ENCODE assay signal across 8 mouse cellular contexts in the genomic region with DNA sequence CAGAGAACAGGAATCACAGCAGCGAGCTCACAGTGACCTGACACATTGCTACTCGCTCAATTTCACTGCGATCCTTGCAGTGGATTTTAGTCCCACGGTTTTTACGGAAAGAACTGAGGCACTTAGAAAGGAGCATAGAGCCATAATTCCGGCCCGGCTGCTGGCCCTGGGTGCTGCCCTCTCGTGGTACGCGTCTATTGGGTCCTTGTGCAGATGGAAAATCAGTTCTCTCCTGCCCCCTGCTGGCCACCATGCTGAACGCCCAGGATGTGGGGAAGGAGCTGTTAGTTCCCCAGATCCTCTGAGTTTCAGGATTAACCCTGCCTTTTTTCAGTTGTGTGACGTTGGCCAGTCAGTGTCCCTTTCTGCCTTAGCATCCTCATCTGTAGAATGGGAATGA. TPM values are rescaled to one million over a fixed set of nuclear protein-coding genes. Genes with fewer than 3 reads are reported as not detected.
A peak's percentile ranks its signal among the peaks of the same experiment; 100 is the strongest.
DNase-seq lines count a peak whose midpoint lies in the region; ATAC-seq and TF ChIP-seq lines count a peak whose summit lies in the region.

No protein-coding gene starts in this region.

- H3K36me3 ChIP-seq in lung, postnatal 0 days (ENCODE audit: insufficient read depth, low read length), result no peaks in the 10 kb centered on the region

- 1% methylated on average over 12 of the region's 12 CpGs for WGBS in lung, postnatal 0 days

- peak overlapping the region; percentile 63 for H3K4me2 ChIP-seq in lung, postnatal 0 days (replicated peaks; ENCODE audit: low read depth, low read length)

- 0 out of 2 replicates have a peak overlapping the region, but pooled peaks have one; percentile 29 for H3K4me3 ChIP-seq in lung, postnatal 0 days (ENCODE audit: low read depth, low read length)

- peak; percentile 88 for DNase-seq in Muller cell, postnatal 12 days (ENCODE audit: inconsistent ontology term)
- DNase-seq in cerebellum, adult 8-10 months, result peak; percentile 94
- peak; percentile 93 for DNase-seq in forelimb bud, embryonic 11.5 days (ENCODE audit: low read depth, low spot score)
- peak; percentile 90 for DNase-seq in layer of hippocampus, adult 9-11 months
- peak; percentile 96 for DNase-seq in lung, postnatal 0 days (ENCODE audit: low spot score)
- peak; percentile 82 for DNase-seq in ovary, postnatal 10 days (ENCODE audit: low spot score)
- peak; percentile 90 for DNase-seq in thymus, postnatal 0 days (ENCODE audit: low spot score)

- no peak overlapping the region for H3K27ac ChIP-seq in lung, postnatal 0 days (ENCODE audit: low read length)

- H3K27me3 ChIP-seq in lung, postnatal 0 days (replicated peaks; ENCODE audit: insufficient read depth, low read length), result peaks cover 3% of the 10 kb centered on the region; the same call in 1 of the 2 replicates

- TF ChIP-seq CTCF in lung, postnatal 0 days (IDR thresholded peaks at IDR 0.05), result peak; percentile 100

- TF ChIP-seq EP300 in lung, postnatal 0 days (IDR thresholded peaks at IDR 0.05), result no peak

- no peaks in the 10 kb centered on the region for H3K4me1 ChIP-seq in lung, postnatal 0 days (ENCODE audit: insufficient read depth, low read depth, low read length)

- no peaks in the 10 kb centered on the region for H3K9me3 ChIP-seq in lung, postnatal 0 days (ENCODE audit: low read length)

- ATAC-seq in hematopoietic stem cell, adult 5-6 weeks (replicated peaks in 1 of 2; ENCODE audit: insufficient read depth in 1 of 2, low FRiP score in 2 of 2, low TSS enrichment in 1 of 2, low read depth in 1 of 2, poor library complexity in 2 of 2, severe bottlenecking in 2 of 2), result peak; percentile 80 to 88
- ATAC-seq in lung, postnatal 0 days, result peak; percentile 73

- H3K9ac ChIP-seq in lung, postnatal 0 days (replicated peaks; ENCODE audit: low read depth), result no peak overlapping the region

RNA-seq across cellular contexts. Expression of gene Cyth2, which starts 13.0 kb away (rescaled TPM):
- 46.6 and 82.7 TPM in 2 replicates for total RNA-seq in hematopoietic stem cell, adult 5-6 weeks (2017)
- polyA plus RNA-seq in lung, postnatal 0 days (2015; fragmentation: Nextera tagmentation; extraction: Ambion mirVana), result 105 and 113 TPM in 2 replicates
- polyA plus RNA-seq in thymus, postnatal 0 days (2015; fragmentation: Nextera tagmentation; extraction: Ambion mirVana), result 96.3 and 98.0 TPM in 2 replicates

RNA-seq across cellular contexts. Expression of gene Sult2b1, which starts 16.9 kb away (rescaled TPM):
- 4.1 TPM in 1 of 2 replicates, not detected in the other for total RNA-seq in hematopoietic stem cell, adult 5-6 weeks (2017)
- polyA plus RNA-seq in lung, postnatal 0 days (2015; fragmentation: Nextera tagmentation; extraction: Ambion mirVana), result 3.2 and 3.7 TPM in 2 replicates
- 4.1 and 5.8 TPM in 2 replicates for polyA plus RNA-seq in thymus, postnatal 0 days (2015; fragmentation: Nextera tagmentation; extraction: Ambion mirVana)

RNA-seq across cellular contexts. Expression of gene Lmtk3, which starts 17.8 kb away (rescaled TPM):
- 0.10 TPM in 1 of 2 replicates, not detected in the other for total RNA-seq in hematopoietic stem cell, adult 5-6 weeks (2017)
- 0.10 and 0.11 TPM in 2 replicates for polyA plus RNA-seq in lung, postnatal 0 days (2015; fragmentation: Nextera tagmentation; extraction: Ambion mirVana)
- polyA plus RNA-seq in thymus, postnatal 0 days (2015; fragmentation: Nextera tagmentation; extraction: Ambion mirVana), result not detected in 2 replicates

RNA-seq across cellular contexts. Expression of gene Kcnj14, which starts 23.2 kb away (rescaled TPM):
- total RNA-seq in hematopoietic stem cell, adult 5-6 weeks (2017), result 0.63 TPM in 1 of 2 replicates, not detected in the other
- polyA plus RNA-seq in lung, postnatal 0 days (2015; fragmentation: Nextera tagmentation; extraction: Ambion mirVana), result 0.20 and 0.35 TPM in 2 replicates
- 0.10 and 0.31 TPM in 2 replicates for polyA plus RNA-seq in thymus, postnatal 0 days (2015; fragmentation: Nextera tagmentation; extraction: Ambion mirVana)

RNA-seq across cellular contexts. Expression of gene Grwd1, which starts 29.4 kb away (rescaled TPM):
- total RNA-seq in hematopoietic stem cell, adult 5-6 weeks (2017), result 17.1 and 19.3 TPM in 2 replicates
- polyA plus RNA-seq in lung, postnatal 0 days (2015; fragmentation: Nextera tagmentation; extraction: Ambion mirVana), result 14.8 and 15.1 TPM in 2 replicates
- polyA plus RNA-seq in thymus, postnatal 0 days (2015; fragmentation: Nextera tagmentation; extraction: Ambion mirVana), result 48.7 and 50.8 TPM in 2 replicates
